Mouse (Mus musculus) myocyte (in vitro differentiated cells): ENCODE measurements around the gene Samd4.

Experiments used
- CEBPB ChIP-seq: IDR thresholded peaks from 2 replicates; pipeline ENCODE4 v1.6.1; 2011; ENCODE audit warnings: mild to moderate bottlenecking, moderate library complexity; ENCODE audit not compliant: poor library complexity, insufficient read depth, severe bottlenecking
- MAX ChIP-seq: IDR thresholded peaks from one replicate; pipeline ENCODE4 v1.6.1; 2011; ENCODE audit warnings: low read depth, mild to moderate bottlenecking, control low read depth
- POLR2A ChIP-seq: IDR thresholded peaks from one replicate; pipeline ENCODE4 v1.6.1; 2011; ENCODE audit warnings: low read depth, mild to moderate bottlenecking, control low read depth, moderate library complexity; ENCODE audit not compliant: insufficient read length
- REST ChIP-seq: IDR thresholded peaks from one replicate; pipeline ENCODE4 v1.6.1; 2011; ENCODE audit warnings: mild to moderate bottlenecking, control low read depth, moderate library complexity; ENCODE audit not compliant: insufficient read depth, insufficient read length
- TCF3 ChIP-seq: IDR thresholded peaks from one replicate; pipeline ENCODE4 v1.6.1; 2011; ENCODE audit warnings: low read depth, control low read depth; ENCODE audit not compliant: insufficient read length
- USF1 ChIP-seq: IDR thresholded peaks from one replicate; pipeline ENCODE4 v1.6.1; 2011; ENCODE audit warnings: low read depth, mild to moderate bottlenecking, control low read depth, moderate library complexity

DNA sequence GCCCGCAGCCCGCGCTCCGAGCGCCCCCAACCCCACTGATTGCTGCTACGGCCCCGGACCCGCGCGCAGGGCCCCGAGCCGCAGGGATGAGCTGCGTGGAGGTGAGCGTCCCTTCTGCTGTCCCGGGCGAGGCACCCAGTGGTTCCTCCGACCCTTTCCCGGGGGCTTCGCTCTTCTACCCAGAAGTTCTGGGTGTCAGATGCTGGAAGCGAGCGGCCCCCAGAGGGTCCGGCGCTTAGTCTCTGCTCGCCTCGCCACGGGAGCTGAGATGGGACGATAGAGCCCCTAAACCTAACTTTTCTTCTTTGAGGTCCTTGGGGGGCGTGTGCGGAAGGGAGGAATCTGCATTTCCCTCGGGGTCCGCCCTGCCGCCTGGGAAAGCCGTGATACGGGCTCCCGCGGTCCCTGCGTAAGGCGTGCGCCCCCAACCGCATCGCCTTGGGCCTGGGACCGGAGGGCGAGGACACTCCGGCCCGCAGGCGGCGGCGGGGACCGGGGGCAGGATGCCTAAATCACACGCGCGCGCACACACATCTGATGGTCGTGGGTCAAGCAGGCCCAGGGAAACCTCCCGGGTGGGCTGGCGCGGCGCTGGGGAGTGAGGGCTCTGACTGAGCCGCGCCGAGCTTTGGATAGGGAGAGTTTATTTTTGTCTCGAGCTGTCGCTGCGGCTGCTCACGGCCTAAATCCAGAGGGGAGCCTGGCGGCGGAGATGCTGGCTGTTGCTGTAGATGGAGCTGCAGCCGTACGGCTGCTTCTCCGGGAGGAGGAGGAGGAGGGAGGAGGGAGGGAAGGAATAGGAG, 615 bp downstream of the Samd4 start:
- TF ChIP-seq POLR2A, result peak; percentile 32
- no peak for TF ChIP-seq REST
- no peak for TF ChIP-seq TCF3
- TF ChIP-seq CEBPB, result no peak
- TF ChIP-seq USF1, result no peak
- TF ChIP-seq MAX, result no peak
